Mouse (Mus musculus): ENCODE results near the gene Caln1.

- no peak for TF ChIP-seq CTCF (IDR thresholded peaks at IDR 0.05; ENCODE audit: low read depth)
- no peak for TF ChIP-seq EP300 (IDR thresholded peaks at IDR 0.05; ENCODE audit: low read depth)
These were observed 88.8 kb downstream of the Caln1 start for GRCm38 (mm10) chr5:130458076-130458475.

Data from liver, embryonic 14.5 days (tissue).